Mouse (Mus musculus): ENCODE data around the gene Ceacam1.
"Not testable (repeated sequence)": the region's sequence is repeated elsewhere in the genome, so short reads cannot be mapped to it uniquely, and the experiment has no call there.

Gene Ceacam1

DNA sequence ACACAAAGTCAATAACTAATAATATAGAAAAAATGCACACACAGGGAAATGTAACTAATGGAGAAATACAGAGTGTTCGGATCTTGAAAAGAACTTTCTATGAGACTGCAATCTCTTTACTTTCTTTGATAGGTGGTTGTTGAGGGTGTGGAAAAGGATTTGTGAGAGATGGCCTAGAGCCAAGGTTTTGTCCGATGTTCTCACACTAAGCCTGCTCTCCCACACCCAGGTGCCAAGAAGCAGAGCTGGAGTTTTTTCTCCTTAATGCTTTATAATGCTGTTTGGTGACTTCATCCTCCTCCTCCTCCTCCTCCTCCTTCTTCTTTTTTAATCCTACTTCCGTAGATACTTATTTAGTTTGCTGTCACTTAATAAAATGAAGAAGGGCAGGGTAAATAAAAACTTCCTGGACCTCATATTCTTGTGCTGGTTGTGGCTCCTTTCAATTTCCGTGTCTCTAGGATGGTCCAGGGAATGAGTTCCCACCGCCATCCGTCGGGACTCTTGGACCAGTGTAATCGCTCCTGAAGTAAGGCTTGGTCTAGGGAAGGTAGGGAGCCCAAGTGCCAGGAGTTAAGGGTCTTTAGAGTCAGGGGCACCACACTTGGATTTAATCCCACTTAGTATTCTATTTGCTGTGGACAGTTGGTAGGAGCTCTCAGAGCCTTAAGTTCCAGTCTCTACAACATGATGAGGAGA is 38.1 kb downstream of the Ceacam1 start:
- no peak for DNase-seq

DNA sequence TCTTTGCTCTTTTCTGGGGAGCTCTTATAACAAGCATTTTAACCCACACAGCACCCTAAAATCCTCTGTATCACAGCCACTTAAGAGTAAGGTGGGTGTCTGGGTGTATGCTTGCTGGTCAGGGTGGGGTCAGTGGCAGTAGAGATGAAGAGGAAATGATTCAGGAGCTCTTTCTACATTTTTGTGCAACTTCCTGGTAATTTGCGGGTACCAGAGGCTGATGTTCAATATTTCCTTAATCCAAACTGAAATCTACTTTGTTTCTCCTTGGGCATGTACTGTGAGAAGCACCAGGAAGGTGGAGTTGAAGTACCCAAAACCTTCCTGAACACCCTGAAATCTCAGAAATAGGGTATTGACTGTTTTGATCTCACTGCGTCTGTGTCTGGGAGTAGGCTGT is 40.7 kb downstream of the Ceacam1 start:
- DNase-seq, result no peak

DNA sequence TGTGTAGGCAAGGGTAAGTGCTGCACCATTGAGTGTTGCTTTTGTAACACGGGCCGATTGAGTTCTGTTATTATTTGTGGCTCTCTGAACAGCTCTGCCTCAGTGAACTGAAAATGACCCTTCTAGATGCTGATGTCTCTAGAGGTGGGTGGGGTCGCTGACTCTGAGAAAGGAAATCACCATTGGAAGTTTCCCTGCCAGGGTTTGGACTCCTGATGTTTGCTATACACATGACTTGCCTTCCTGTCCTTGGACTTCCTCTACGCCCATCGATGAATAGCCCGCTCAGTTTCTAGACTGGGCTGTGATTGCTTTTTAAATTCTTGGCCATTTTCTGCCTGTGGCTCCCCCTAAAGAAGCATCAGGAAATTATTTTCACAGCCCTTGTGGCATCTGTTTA is 41.2 kb downstream of the Ceacam1 start:
- no peak for DNase-seq

DNA sequence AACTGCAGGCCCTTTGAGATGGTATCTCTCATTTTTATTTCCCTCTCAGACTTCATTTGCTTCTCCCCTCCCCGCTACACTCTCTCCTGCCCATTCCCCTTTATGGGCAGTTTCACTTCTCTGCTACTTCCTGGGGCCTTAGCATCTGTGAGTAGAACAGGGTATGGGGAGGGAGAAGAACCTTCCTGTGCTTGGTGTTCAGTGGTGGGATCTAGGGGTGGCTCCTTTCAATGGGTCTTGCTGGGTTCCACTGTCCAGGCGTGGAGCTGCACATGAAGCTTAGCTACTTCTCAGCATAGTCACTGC is 41.9 kb downstream of the Ceacam1 start:
- no peak for DNase-seq

DNA sequence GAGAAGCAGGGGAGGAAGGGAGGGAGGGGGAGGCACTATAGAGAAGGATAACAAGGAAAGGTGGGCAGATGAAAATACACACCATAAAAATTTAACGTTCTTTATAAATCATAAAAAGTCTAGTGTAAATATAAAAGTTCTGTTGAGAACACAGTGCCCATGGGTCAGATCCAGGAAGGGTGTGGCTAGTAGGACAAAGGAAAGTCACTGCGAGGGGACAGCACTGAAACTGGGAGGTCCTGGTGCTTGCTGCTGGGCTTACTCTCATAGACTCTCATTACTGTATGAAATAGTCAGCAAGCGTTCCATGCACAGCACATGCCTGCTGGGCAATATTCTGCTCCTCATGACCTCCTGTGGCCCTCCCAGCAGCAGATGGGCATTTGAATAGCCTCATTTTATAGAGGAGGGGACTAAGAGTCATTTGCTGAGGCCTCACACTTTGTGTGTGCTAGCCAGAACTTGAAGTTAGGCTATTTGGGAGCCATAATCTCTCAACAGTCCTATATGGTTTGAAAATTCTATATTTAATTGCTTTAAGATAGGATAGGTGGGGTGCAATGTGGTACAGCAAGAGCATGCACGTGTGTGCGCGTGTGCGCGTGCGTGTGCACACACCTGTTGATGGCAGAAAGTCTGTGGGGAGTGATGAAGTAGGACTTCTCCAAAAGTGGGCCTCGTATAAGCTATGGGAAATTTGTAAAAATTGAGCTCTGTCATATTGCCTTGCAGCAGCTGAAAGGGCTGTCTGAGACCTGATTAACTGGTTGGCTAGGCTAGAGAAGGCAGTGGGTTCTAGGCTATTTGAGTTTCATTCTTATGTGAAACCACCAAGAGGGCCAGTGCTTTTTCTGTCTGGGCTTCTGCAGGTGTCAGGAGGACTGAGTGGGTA is 42.5 kb downstream of the Ceacam1 start:
- no peak for DNase-seq

DNA sequence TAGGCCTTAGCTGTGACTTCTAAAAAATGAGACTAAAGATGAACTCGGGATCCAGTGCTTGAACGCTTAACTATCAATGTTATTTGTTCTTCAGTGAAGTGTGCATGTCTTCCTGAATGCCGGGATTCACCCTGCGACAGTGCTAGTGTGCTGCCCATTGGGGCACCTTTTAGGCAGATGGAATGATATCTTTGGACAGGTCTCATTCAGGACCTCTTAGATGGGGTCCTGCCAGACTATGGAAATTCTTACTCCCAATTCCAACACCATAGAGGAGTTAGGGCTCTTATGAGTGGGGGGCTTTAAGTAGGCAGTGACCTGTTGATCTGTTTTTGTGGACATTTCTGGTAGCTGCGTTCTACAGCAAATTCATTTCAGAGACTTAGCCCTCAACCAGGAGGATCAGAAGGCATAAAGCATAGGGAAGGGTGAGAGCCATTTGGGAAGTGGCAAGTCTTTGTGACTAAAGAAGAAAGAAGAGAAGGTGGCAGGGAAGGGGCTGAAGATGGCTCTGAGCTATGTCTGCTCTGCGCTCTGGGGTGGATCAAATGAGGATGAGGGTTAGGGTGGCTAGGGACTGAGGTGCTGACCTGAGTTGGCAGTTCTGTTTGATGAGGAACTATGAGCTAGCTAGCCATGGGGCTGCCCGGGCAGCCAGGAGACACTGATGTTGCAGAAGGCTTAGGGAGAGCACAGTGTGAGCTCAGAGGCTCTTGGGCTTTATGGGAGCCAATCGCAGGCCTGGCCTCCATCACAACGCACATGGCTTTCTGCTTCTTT is 43.4 kb downstream of the Ceacam1 start:
- DNase-seq, result no peak

DNA sequence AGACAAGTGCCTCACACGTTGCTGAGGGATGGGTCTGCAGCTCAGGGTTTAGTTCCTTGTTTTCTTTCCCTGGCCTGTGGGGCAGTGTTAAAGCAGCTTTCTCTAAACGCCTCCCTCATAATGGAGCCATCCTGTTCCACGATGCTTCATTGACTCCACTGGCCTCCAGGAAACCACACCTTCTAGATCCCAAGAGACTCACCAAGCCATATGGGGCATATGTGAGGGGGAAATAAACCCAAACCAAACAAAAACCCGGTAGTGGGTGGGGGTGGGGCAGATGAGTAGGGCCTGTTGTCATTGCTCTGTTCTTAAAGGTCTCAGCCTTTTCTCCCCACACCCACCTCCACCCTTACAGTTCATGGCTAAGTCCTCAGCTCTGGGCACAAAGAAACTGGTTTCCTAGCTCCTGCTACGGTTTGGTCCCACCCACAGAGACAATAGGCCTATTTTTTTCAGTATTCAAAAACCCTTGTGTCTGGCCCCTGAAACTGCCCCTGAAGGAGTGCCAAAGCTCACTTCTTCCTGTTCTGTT is 44.3 kb downstream of the Ceacam1 start:
- no peak for DNase-seq

DNA sequence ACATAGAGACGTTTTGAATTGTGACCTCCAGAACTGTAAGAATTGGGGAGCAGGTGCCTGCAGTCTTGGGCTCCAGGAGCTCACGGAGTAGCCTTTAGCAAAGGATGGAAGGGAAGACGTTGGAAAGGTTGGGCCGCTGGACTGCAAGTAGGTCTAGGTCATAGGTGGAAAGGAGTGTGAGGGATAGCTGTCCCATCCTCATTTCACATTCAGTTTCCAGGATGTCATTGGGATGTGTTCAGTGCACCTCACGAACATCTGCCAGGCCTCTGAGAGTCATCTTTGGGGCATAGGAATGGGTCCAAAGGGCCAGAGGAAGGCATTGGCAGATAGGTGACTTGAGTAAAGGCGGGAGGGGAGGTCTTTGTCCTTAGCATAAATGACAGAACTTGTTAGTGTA is 45.0 kb downstream of the Ceacam1 start:
- DNase-seq, result no peak

DNA sequence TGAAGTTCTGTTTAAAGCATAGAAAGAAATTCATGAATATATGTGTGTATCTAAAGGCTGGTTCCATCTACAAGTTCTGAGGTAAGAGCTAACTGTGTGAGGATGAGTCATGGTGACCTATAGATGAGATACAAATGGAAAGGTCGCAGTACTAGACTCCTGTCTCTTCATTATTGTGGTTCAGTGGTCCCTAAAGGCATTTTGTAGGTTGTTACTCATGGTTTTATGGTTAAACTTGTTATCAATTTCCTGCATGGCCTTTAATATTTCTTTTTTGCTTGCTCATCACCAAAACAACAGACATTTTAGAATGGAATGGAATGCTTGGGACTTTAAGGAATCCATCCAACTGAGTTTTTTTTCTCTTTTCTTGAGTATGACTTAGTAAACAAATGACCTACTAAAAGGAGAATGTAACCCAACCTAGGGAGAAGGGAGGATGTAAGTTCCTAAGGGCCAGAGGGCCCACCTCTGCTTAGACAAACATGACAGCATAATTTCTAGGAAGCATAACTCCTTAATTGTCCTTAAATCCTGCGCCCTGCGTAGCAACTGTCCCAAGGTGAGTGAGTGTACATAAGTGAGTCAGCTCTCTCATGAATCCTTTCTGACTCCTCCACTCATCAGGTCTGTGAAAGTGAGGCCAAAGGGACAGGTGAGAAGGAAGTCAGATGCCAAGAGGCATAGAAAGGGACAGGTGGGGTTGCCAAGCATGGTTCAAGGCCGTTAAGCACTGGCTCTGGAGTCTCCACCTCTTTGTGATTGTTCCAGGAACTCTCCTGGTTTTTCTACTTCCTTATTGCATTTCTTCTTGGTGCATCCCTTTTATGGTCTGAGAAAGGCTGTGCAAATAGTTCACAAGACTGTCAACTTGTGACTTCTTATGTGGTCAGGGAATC is 47.3 kb downstream of the Ceacam1 start:
- DNase-seq, result no peak

DNA sequence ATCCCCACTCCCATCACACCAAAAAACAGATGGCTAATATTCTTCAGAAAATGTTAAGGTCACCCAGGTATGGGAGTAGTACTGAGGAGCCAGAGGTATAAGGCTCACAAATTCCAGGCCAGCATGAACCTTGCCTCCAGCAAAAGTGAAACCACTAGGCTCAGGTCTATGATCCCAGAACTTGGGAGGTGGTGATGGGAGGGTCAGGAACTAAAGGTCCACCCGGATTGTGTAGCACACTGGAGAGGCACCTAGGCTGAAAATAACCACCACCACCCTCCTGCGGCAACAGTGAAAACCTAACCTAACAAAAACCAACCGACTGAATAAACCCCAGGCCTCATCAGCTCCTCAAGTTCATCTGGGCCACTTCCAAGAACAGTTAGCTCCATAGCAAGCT is 49.1 kb downstream of the Ceacam1 start:
- DNase-seq, result no peak

DNA sequence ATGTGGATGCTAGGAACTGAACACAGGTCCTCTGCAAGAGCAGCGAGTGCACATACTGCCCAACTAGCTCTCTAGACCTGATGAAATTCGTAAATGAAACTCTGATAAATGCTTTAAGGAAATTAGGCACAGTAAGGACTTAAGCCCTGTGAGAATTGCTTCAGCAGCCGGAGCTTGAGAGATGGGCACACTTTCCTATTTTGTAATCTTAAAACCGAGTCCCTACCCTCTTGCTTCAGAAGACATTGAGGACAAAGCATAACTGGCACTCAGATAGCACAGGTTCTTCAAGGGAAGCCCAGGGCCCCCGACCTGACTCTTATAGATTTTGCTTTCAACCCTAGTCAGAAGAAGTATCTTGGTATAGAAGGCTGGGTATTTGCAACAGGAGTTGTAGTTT is 50.3 kb downstream of the Ceacam1 start:
- no peak for DNase-seq

DNA sequence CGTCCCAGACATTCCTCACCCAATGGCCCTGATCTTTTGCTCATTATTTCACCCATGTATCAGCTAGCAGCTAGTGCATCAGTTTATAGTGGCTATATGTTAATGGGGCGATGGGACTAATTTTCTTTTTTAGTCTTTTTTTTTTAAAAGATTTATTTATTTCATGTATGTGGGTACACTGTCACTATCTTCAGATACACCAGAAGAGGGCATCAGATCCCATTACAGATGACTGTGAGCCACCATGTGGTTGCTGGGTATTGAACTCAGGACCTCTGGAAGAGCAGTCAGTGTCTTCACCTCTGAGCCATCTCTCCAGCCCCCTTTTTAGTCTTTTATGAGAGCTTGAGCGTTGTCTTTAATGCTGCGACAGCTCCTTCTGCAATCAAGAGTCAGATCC is 51.0 kb downstream of the Ceacam1 start:
- DNase-seq, result not testable (repeated sequence)

DNA sequence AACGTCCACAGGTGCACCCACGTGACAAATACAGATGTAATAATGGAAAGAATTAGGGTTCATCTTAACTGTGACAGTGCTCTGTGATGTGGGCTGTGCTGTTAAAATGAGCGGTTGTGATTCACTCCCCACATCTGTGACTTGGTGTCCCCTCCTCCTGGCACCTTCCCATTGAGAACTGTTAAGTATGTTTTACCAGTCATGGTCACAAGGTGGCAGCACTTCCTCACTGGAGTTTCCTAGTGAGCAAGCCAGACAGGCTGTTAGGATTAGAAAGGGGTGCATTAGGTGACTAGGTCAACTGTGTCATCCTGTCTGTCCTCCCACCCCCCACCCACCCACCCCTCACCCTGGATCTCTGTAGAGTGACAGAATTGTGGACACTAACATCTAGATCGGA is 53.0 kb downstream of the Ceacam1 start:
- DNase-seq, result peak; percentile 82

DNA sequence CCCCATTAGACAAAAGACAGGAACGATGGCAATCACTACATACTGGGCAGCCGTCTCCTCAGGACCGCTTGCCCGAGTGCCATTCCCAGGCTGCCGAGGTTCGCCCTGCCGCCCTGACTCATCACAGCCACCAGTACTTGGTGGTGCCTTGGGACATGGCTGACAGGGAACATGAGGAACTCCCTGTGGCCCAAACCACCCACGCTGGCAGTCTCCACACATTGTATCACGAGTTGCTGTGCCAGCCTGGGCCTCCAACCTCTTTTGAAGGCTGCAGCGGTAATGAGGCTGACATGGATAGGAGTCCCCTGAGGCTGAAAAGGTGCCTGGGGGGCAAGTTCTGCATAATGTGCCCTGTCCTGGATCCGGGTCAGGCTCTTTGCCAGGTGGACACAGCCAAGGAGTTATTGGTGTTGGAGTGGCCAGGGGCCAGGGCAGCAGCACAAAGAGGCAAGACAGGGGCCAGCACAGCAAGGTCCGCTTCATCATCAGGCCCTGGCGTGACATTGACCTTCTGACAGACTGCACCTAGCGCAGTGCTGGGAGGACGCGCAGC is 55.0 kb downstream of the Ceacam1 start:
- no peak for DNase-seq

DNA sequence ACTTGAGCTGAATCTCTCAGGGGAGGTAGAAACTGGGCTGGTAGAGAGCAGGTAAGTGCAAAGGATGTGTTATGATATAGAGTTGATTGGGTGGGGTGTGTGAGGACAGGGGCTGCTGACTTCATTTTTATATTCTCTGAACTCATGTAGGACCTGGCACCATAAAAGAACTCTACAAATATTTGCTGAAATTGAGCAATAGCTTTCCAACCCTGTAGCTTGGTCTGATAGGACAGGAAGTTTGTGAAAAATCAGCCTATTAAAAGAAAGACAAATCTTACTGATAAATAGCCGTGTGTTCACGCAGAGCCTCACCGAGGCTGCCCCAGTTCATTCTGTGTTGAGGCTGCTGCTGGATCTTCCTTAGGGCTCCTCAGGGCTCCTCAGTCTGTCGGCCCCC is 57.5 kb downstream of the Ceacam1 start:
- no peak for DNase-seq

DNA sequence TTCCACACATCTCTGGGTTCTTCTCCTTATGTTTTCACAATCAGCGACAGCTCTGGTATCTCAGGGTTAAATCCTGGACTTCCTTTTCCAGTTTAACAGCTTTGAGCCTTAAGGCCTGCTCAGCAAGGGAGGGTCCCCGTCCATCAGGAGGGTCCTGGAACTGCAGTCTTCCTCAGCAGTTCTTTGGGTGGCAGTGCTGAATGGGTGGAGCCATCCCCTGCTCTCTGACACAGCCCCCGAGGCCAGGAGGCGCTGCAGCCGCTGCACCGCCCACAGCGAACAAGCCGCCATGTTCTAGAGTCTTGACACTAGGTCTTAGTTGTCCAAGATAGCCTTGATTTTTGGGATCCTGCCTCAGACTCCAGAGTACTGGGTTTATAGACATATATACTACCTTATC is 57.9 kb downstream of the Ceacam1 start:
- DNase-seq, result no peak

DNA sequence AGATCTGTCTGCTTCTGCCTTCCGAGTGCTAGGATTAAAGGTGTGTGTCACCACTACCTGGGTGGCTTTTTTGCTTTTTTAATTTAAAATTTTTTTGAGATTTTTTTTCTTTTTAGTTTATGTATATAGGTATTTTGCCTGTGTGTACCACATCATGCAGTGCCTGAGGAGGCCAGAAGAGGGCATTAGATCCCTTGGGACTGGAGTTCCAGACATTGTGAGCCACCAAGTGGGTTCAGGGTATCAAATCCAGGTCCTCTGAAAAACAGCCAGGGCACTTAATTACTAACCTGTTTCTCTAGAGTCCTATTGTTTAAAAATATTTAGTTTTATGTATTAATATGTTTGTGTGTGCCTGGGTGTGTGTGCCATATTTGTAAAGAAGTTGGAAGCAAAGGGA is 59.8 kb downstream of the Ceacam1 start:
- peak; percentile 36 for DNase-seq

DNA sequence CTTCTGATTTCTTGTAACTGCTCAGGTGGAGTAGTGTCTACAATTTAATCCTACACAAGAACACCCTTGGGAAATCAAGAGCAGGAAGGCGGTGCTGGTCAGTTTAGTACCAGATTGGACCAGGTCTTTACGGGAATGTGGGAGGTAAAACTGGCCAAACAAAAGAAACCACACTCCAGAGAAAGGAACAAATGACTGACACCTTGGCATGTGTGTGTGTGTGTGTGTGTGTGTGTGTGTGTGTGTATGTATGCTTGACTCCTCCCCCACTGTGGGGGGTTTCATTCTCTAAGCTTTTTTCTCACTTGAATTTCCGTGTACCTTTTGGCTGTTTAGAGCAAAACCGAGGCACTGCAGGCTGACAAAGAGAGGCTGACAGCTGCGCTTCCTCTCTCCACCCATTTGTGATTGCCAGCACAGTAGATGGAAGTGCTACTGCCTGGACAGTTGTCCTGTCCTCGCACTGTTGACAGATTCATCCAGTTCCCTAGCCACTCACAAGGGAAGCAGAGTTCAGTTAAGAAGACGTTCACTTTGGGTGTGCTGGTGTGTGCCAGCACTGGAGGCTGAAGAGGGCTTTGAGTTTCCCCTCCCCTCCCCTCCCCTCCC is 64.5 kb downstream of the Ceacam1 start, which contains the start of gene Cxcl17:
Gene Cxcl17, minus strand, starts transcription at position 54 of the 609 bp plus-strand sequence.
- DNase-seq, result no peak

DNA sequence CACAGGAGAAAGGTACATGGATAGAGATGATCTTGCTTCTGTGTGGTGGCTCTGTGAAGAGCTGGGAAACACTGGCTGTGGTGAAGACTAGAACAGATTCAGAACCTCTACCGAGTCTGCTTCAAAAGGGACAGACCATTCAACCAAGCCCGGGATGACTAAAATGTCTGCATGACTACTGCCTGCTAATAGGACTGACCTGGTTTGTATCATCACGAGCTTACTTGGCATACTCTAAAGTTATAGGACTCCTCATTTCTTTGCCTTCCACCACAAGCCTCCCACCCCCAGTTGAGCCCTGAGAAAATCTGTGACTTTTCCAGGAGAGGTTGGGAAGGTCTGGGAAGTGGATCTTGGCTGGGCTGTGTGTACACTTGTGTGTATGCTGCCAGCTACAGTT is 65.5 kb downstream of the Ceacam1 start:
- DNase-seq, result no peak

All from thymus, postnatal 25 days (tissue).